In the genomic region with DNA sequence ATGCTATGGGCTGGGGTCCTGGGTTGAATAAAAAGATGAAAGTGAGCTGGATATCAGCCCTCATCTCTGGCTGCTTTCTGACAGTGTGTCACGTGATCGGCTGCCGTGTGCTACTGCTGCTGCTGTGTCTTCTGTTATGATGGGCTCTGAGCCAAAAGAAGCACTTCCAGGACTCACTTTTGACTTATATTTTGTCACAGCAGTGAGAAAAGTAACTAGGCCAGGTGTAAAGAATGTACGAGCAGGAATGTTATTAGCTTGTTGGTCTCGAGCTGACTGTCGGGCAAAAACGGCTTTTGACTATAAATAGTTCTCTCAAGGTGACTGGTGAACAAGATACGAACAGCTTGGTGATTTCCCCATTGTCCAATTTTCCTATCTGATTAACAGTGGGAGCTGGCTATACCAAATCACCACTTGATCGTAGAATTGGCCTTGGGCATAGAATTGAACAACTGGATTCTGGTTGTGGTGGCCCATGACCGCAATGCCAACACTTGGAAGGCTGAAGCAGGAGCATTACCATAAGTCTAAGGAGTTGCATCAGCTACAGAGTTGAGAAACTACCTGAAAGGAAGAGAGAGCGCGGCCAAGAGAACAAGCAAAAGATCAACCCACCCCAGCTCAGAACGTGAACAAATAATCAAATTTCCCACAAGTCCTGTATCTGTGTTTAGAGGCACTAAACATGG, we compare ENCODE assay signal across 27 mouse cellular contexts.
A peak's percentile ranks its signal among the peaks of the same experiment; 100 is the strongest.
DNase-seq lines count a peak whose midpoint lies in the region; ATAC-seq lines count a peak whose summit lies in the region.
"Had no signal": no experiment of that assay in that cellular context is flagged by ENCODE, and none has a peak within 500 bp of the region (broad histone marks: within the 10 kb centered on the region; RNA-seq: fewer than 3 reads in every experiment).

No protein-coding gene starts in this region.

- H3K4me1 ChIP-seq in heart, embryonic 14.5 days (ENCODE audit: control insufficient read depth in 2 of 2, insufficient read depth in 2 of 2, low read length in 2 of 2), result no peaks in the 10 kb centered on the region; a peak in 1 of 4 replicates
- no peaks in the 10 kb centered on the region for H3K4me1 ChIP-seq in heart, embryonic 10.5 days
- H3K4me1 ChIP-seq: forebrain, embryonic 10.5 days; forebrain, embryonic 13.5 days; heart, embryonic 15.5 days had no signal

- H3K9me3 ChIP-seq in heart, embryonic 14.5 days (ENCODE audit: control insufficient read depth, low read length), result no peaks in the 10 kb centered on the region
- H3K9me3 ChIP-seq in heart, embryonic 10.5 days, result no peaks in the 10 kb centered on the region
- H3K9me3 ChIP-seq: embryonic facial prominence, embryonic 12.5 days; forebrain, embryonic 10.5 days; forebrain, embryonic 13.5 days; heart, embryonic 15.5 days had no signal

- H3K4me3 ChIP-seq in heart, embryonic 14.5 days (ENCODE audit: control insufficient read depth in 1 of 2, insufficient read depth in 1 of 2, low read depth in 1 of 2, low read length in 2 of 2), result no peak overlapping the region
- H3K4me3 ChIP-seq in heart, embryonic 10.5 days, result no peak overlapping the region
- H3K4me3 ChIP-seq: embryonic facial prominence, embryonic 12.5 days; erythroblast, embryonic 14.5 days; forebrain, embryonic 10.5 days; forebrain, embryonic 13.5 days; heart, adult 2 months; heart, embryonic 15.5 days had no signal

- H3K4me2 ChIP-seq in heart, embryonic 14.5 days (ENCODE audit: low read length), result peak overlapping the region; percentile 16; the same call in 1 of the 2 replicates
- H3K4me2 ChIP-seq: embryonic facial prominence, embryonic 12.5 days; forebrain, embryonic 13.5 days; heart, embryonic 11.5 days; heart, embryonic 15.5 days; hindbrain, embryonic 14.5 days had no signal

- 62% methylated on average over 13 of the region's 13 CpGs for WGBS in heart, embryonic 14.5 days
- 82% methylated on average over 13 of the region's 13 CpGs for WGBS in heart, embryonic 10.5 days

- H3K27ac ChIP-seq in heart, embryonic 14.5 days (replicated peaks in 1 of 2; ENCODE audit: control insufficient read depth in 1 of 2, insufficient read depth in 1 of 2, low read depth in 2 of 2, low read length in 2 of 2), result no peak overlapping the region
- H3K27ac ChIP-seq in heart, embryonic 10.5 days, result no peak overlapping the region
- H3K27ac ChIP-seq: embryonic facial prominence, embryonic 12.5 days; forebrain, embryonic 10.5 days; forebrain, embryonic 13.5 days; heart, adult 2 months; heart, embryonic 15.5 days; hindbrain, embryonic 14.5 days; hindbrain, postnatal 0 days had no signal

- ATAC-seq in heart, embryonic 14.5 days (ENCODE audit: insufficient number of reproducible peaks, insufficient read depth, low FRiP score, low read depth), result no peak
- no peak for ATAC-seq in megakaryocyte progenitor cell, adult 5-6 weeks (replicated peaks; ENCODE audit: poor library complexity)
- ATAC-seq: forebrain, embryonic 13.5 days; forebrain, embryonic 16.5 days; hindbrain, postnatal 0 days; inflammation-experienced regulatory T-cells, adult 6 months; intestine, embryonic 16.5 days; Patski had no signal

- no peaks in the 10 kb centered on the region for H3K36me3 ChIP-seq in heart, embryonic 14.5 days (ENCODE audit: control insufficient read depth, insufficient read depth, low read length)
- H3K36me3 ChIP-seq in heart, embryonic 10.5 days, result no peaks in the 10 kb centered on the region
- H3K36me3 ChIP-seq: embryonic facial prominence, embryonic 12.5 days; forebrain, embryonic 10.5 days; heart, embryonic 15.5 days had no signal

- no peaks in the 10 kb centered on the region for H3K27me3 ChIP-seq in heart, embryonic 14.5 days (ENCODE audit: control insufficient read depth, insufficient read depth, low read length)
- H3K27me3 ChIP-seq in heart, embryonic 10.5 days (ENCODE audit: insufficient read depth, poor library complexity, severe bottlenecking), result no peaks in the 10 kb centered on the region
- H3K27me3 ChIP-seq: embryonic facial prominence, embryonic 12.5 days; forebrain, embryonic 13.5 days; heart, embryonic 15.5 days; Patski had no signal

- DNase-seq in adrenal gland, adult (ENCODE audit: inconsistent age in 2 of 2, low spot score in 1 of 2), result peak; percentile 6 to 58
- DNase-seq in adrenal gland, postnatal 10 days, result no peak
- peak; percentile 2 to 11 for DNase-seq in adrenal gland, postnatal 36 days
- DNase-seq in adrenal gland, adult 18-20 months (ENCODE audit: low spot score in 2 of 2), result no peak
- DNase-seq in heart, embryonic 10.5 days (ENCODE audit: low spot score), result no peak
- DNase-seq in fat pad, adult 2 months (ENCODE audit: extremely low read depth, low read depth, low spot score), result peak; percentile 70
- DNase-seq: cerebellum, adult 18-20 months; cerebellum, adult 9-10 months; gastrocnemius, postnatal 14 days; heart, adult 2 months; heart, postnatal 10 days; heart, postnatal 36 days; kidney, adult 2 months had no signal

- no peak overlapping the region for H3K9ac ChIP-seq in heart, embryonic 14.5 days (ENCODE audit: low read length)
- H3K9ac ChIP-seq: embryonic facial prominence, embryonic 12.5 days; forebrain, embryonic 13.5 days; heart, embryonic 15.5 days; hindbrain, embryonic 14.5 days had no signal

Comparison
In these comparisons a context has a peak if more than half of its experiments do, and no peak if none do; other contexts are left out.
1. DNase-seq: peak in adrenal gland, adult (2 of 2), adrenal gland, postnatal 36 days (2 of 2) and fat pad, adult 2 months (single experiment); none in adrenal gland, postnatal 10 days (single experiment), adrenal gland, adult 18-20 months (0 of 2) and heart, embryonic 10.5 days (single experiment).